Mouse (Mus musculus) stomach, embryonic 16.5 days (tissue): ENCODE results near the gene Bmp8a. TPM values are rescaled to one million over a fixed set of nuclear protein-coding genes. Genes with fewer than 3 reads are reported as not detected.
A peak's percentile ranks its signal among the peaks of the same experiment; 100 is the strongest.
"Not testable (repeated sequence)": the region's sequence is repeated elsewhere in the genome, so short reads cannot be mapped to it uniquely, and the experiment has no call there.

Experiments
- ATAC-seq: fragments of 200-750 bp; cut with Nextera tagmentation; 2 replicates; pipeline ENCODE4 v1.8.0; 2017; ENCODE audit warnings: moderate number of reproducible peaks, moderate TSS enrichment; ENCODE audit not compliant: insufficient read depth, low FRiP score
- H3K27ac ChIP-seq: fragments of 300-500 bp; sonication (generic); 2 replicates; pipeline ENCODE4 v1.5.1; 2014; ENCODE audit warnings: low read length
- H3K27me3 ChIP-seq: fragments of 300-500 bp; sonication (generic); 2 replicates; pipeline ENCODE4 v1.6.1; 2014; ENCODE audit warnings: low read length, control low read depth, mixed read lengths; ENCODE audit not compliant: control insufficient read depth, insufficient read depth
- H3K36me3 ChIP-seq: fragments of 300-500 bp; sonication (generic); 2 replicates; pipeline ENCODE4 v1.6.1; 2014; ENCODE audit warnings: low read length; ENCODE audit not compliant: control insufficient read depth, insufficient read depth
- H3K4me1 ChIP-seq: fragments of 300-500 bp; sonication (generic); 2 replicates; pipeline ENCODE4 v1.6.1; 2014; ENCODE audit warnings: low read length, control low read depth, mixed read lengths; ENCODE audit not compliant: control insufficient read depth, insufficient read depth
- H3K4me2 ChIP-seq: fragments of 300-500 bp; sonication (generic); 2 replicates; pipeline ENCODE4 v1.6.1; 2014; ENCODE audit warnings: low read depth, low read length, mixed read lengths
- H3K4me3 ChIP-seq: fragments of 300-500 bp; sonication (generic); replicated peaks from 2 replicates; pipeline ENCODE4 v1.5.1; 2014; ENCODE audit warnings: mild to moderate bottlenecking, low read length
- H3K9ac ChIP-seq: fragments of 300-500 bp; sonication (generic); 2 replicates; pipeline ENCODE4 v1.6.1; 2014; ENCODE audit warnings: low read length
- H3K9me3 ChIP-seq: fragments of 300-500 bp; sonication (generic); replicated peaks from 2 replicates; pipeline ENCODE4 v1.6.1; 2016; ENCODE audit warnings: low read length, control low read depth; ENCODE audit not compliant: control insufficient read depth
- WGBS: fragments of 180-500 bp; shearing (Covaris S2); extraction: QIAGEN DNeasy Blood & Tissue Kit; methylation state at CpG from one replicate; pipeline ENCODE4 v1.1.7; 2014; 5-methylcytosine and 5-hydroxymethylcytosine counted together
- polyA plus RNA-seq: library from polyadenylated mRNA; unstranded; fragments of >200 nt; fragmentation: Nextera tagmentation; extraction: Ambion mirVana; gene quantifications from 2 replicates; pipeline ENCODE4 v1.2.1, GENCODE M21; 2015

Bmp8a gene
- polyA plus RNA-seq, 1 experiment from 2014 or later = 0.48 TPM

DNA sequence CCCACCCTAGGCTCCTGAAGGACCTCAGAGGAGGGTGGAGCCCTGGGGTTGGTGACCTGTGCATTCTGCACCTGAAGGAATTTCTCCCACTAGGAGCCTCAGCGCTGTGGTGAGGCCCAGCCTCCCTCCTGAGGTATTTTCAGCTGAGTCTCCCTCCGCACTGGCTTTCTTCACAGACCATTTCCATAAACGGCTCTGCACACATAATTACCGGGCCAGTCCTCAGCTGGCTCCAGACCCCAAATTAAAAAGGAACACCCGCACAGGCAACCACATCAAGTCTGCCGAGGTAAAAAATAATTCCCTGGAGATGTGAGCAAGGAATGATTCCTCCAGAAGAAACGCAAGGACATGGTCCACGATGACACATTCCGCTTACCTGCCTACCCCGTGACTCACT is 7.8 kb downstream of the Bmp8a start:
- 71% methylated on average over 10 of the region's 10 CpGs for WGBS
- not testable (repeated sequence) for ATAC-seq, H3K27ac ChIP-seq, H3K36me3 ChIP-seq, H3K4me2 ChIP-seq, H3K27me3 ChIP-seq, H3K4me3 ChIP-seq, H3K9me3 ChIP-seq, H3K4me1 ChIP-seq, H3K9ac ChIP-seq

GRCm38 (mm10) chr4:123334177-123334576 is 8.9 kb downstream of the Bmp8a start:
- H3K4me1 ChIP-seq = no peaks in the 10 kb centered on the region
- no peak for ATAC-seq
- no peaks in the 10 kb centered on the region for H3K27me3 ChIP-seq
- WGBS = 60% methylated on average over 3 of the region's 3 CpGs
- no peak overlapping the region for H3K9ac ChIP-seq
- H3K4me3 ChIP-seq = no peak overlapping the region
- no peaks in the 10 kb centered on the region for H3K36me3 ChIP-seq
- no peak overlapping the region for H3K27ac ChIP-seq
- 0 out of 2 replicates have a peak, but pooled peaks cover 3% of the 10 kb centered on the region for H3K9me3 ChIP-seq
- no peak overlapping the region for H3K4me2 ChIP-seq

DNA sequence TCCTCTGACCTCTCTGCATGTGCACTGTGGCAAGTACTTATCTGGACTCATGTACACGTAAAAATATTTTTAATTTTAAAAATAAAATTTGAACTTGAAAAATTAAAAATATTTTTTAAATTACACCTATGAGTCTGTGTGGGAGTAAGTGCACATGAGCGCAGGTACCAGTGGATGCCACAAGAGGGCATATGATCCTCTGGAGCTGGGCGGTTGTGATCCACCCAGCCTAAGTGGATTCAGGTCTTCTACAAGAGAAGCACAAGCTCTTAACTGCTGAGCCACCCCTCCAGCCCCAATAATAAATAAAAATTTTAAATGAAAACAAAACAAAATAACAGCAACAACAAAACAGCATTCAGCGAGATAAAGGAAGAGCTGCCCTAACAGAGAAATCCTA is 9.9 kb downstream of the Bmp8a start:
- ATAC-seq = no peak
- H3K27me3 ChIP-seq = no peaks in the 10 kb centered on the region

DNA sequence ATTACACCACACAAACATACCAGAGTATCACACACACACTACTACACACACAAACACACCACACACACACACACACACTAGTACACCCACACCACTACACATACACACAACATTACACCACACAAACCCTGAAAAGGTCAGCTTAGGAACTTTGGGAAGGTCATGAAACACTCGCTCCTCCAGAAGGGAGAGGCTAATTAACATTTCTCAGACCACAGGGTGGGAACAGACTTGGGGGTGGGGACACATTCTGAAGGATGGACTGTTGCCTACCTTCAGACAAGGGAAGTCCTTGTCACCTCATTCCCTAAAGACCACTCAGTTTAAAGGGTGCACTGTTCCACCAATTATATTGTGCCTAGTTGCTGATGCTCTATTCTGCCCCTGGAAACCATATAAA is 11.1 kb downstream of the Bmp8a start:
- not testable (repeated sequence) for H3K36me3 ChIP-seq, H3K9me3 ChIP-seq, H3K27ac ChIP-seq, H3K4me2 ChIP-seq, H3K4me3 ChIP-seq, H3K9ac ChIP-seq, H3K4me1 ChIP-seq, ATAC-seq, H3K27me3 ChIP-seq
- WGBS = 68% methylated on average over 1 of the region's 1 CpGs

More for the DNA sequence above, 9.9 kb downstream of the Bmp8a start:
- Histone ChIP-seq H3K36me3 (no peaks in the 10 kb centered on the region), H3K27ac (no peak overlapping the region), H3K4me2 (no peak overlapping the region), H3K9me3 (0 out of 2 replicates have a peak, but pooled peaks cover 3% of the 10 kb centered on the region), H3K9ac (no peak overlapping the region), H3K4me1 (no peaks in the 10 kb centered on the region), H3K4me3 (no peak overlapping the region)
- 96% methylated on average over 4 of the region's 4 CpGs for WGBS

- no peak overlapping the region for H3K27ac ChIP-seq
- 65% methylated on average over 5 of the region's 5 CpGs for WGBS
- H3K4me2 ChIP-seq = no peak overlapping the region
- ATAC-seq = no peak
- H3K4me1 ChIP-seq = no peaks in the 10 kb centered on the region
- H3K36me3 ChIP-seq = no peaks in the 10 kb centered on the region
- no peak overlapping the region for H3K9ac ChIP-seq
- H3K9me3 ChIP-seq = 0 out of 2 replicates have a peak, but pooled peaks cover 3% of the 10 kb centered on the region
- H3K27me3 ChIP-seq = no peaks in the 10 kb centered on the region
- H3K4me3 ChIP-seq = no peak overlapping the region
Observed at GRCm38 (mm10) chr4:123331326-123331725, 11.7 kb downstream of the Bmp8a start.

GRCm38 (mm10) chr4:123328946-123329345 is 14.1 kb downstream of the Bmp8a start:
- Histone ChIP-seq H3K4me1 (no peaks in the 10 kb centered on the region), H3K27me3 (no peaks in the 10 kb centered on the region), H3K9me3 (0 out of 2 replicates have a peak, but pooled peaks cover 3% of the 10 kb centered on the region), H3K9ac (no peak overlapping the region), H3K4me2 (no peak overlapping the region), H3K27ac (no peak overlapping the region), H3K36me3 (no peaks in the 10 kb centered on the region), H3K4me3 (no peak overlapping the region)
- 74% methylated on average over 6 of the region's 6 CpGs for WGBS
- no peak for ATAC-seq

DNA sequence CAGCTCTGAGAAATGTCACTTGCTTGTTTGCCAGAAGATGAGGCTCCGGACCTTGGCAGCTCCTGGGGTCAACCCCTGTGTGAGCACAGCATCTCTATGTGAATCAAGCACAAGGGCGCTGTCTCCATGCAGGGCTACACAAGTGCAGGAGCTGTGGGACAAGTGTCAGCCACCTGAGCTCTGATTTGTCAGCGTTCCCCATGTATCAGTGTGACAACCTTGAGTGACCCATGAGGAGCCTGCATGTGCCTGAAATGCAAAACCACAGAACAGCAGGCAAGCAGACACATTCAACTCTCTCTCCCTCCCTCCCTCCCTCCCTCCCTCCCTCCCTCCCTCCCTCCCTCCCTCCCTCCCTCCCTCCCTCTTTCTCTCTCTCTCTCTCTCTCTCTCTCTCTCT is 15.4 kb downstream of the Bmp8a start:
- H3K4me1 ChIP-seq = no peaks in the 10 kb centered on the region
- 42% methylated on average over 3 of the region's 3 CpGs for WGBS
- no peak overlapping the region for H3K27ac ChIP-seq
- H3K4me2 ChIP-seq = no peak overlapping the region
- H3K9ac ChIP-seq = no peak overlapping the region
- peaks cover 4% of the 10 kb centered on the region for H3K27me3 ChIP-seq
- 0 out of 2 replicates have a peak, but pooled peaks cover under 1% of the 10 kb centered on the region for H3K9me3 ChIP-seq
- ATAC-seq = no peak
- no peaks in the 10 kb centered on the region for H3K36me3 ChIP-seq
- no peak overlapping the region for H3K4me3 ChIP-seq

GRCm38 (mm10) chr4:123326087-123326486 is 17.0 kb downstream of the Bmp8a start:
- Histone ChIP-seq H3K4me1 (no peaks in the 10 kb centered on the region), H3K4me3 (no peak overlapping the region), H3K9ac (no peak overlapping the region), H3K4me2 (no peak overlapping the region), H3K9me3 (no peaks in the 10 kb centered on the region), H3K27me3 (peaks cover 9% of the 10 kb centered on the region), H3K27ac (no peak overlapping the region), H3K36me3 (no peaks in the 10 kb centered on the region)
- 58% methylated on average over 3 of the region's 3 CpGs for WGBS
- no peak; the same call in 1 of the 2 replicates for ATAC-seq

DNA sequence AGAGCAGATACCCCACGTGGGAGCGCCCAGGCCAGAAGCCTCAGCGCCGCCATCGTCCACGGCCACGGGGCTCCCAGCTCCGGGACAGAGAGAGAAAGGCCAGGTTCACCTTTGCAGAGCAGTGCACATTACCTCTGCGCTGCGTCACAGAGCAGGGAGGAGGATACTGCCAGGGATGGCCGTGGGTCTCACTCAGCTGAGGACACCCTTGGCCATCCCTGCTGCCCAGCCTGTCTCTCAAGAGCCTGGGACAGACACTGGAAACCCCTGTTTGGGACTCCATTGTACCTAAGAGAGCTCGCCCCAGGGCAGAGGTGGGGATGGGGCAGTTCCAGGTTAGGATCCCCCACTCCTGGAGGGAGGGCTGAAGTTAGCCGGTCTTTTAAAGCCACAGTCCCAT is 19.5 kb downstream of the Bmp8a start, which contains the start of gene Oxct2a:
Gene Oxct2a, minus strand, starts transcription at position 101 of the 400 bp plus-strand sequence.
- H3K9ac ChIP-seq = no peak within 1 kb of the TSS
- H3K9me3 ChIP-seq = no peaks in the 10 kb centered on the region
- H3K4me1 ChIP-seq = no peaks in the 10 kb centered on the region
- H3K4me2 ChIP-seq = peak within 1 kb of the TSS; percentile 43
- no peak within 1 kb of the TSS for H3K27ac ChIP-seq
- 0 out of 2 replicates have a peak, but pooled peaks have one; percentile 18 for ATAC-seq
- H3K36me3 ChIP-seq = no peaks in the 10 kb centered on the region
- H3K4me3 ChIP-seq = peak within 1 kb of the TSS; percentile 28
- WGBS = 15% methylated on average over 13 of the region's 13 CpGs
- H3K27me3 ChIP-seq = peaks cover 9% of the 10 kb centered on the region
